Mouse (Mus musculus) liver, postnatal 0 days (tissue): ENCODE measurements at regions not wholly inside any gene's neighbourhood (a gene's known extent, or its start where the extent isn't known, plus 50 kb on each side); places are given as distances from the start of the nearest gene placed in this dataset.

ENCODE experiments used
- CTCF ChIP-seq: sonication (generic); IDR thresholded peaks from 2 replicates; pipeline ENCODE4 v1.5.1; 2016; ENCODE audit warnings: antibody characterized with exemption, low read depth
- EP300 ChIP-seq: IDR thresholded peaks from 2 replicates; pipeline ENCODE4 v1.6.1; 2016; ENCODE audit warnings: antibody characterized with exemption, low read depth, mild to moderate bottlenecking

DNA sequence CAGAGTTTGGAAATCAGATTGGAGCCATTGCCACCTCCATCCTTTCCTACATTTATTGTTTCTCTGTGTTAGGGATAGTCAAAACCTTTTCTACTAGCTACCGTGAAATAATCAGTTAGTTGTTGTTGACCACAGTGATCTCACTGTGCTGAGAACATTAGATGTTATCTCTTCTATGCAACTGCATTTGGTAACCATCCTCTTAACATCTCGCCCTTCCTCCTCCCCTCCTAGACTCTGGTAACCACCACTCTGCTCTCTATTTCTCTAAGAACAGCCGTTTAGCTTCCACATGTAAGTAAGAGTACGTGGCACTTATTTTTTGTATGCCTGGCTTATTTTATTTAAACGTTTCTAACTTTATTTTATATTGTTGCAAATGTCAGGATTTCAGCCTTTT, 139.8 kb upstream of the Egln3 start:
- no peak for TF ChIP-seq EP300
- no peak for TF ChIP-seq CTCF
